Mouse (Mus musculus) adrenal gland, adult 10 weeks (tissue): Measurements from ENCODE around the gene Rnf181. TPM values are rescaled to one million over a fixed set of nuclear protein-coding genes. Genes with fewer than 3 reads are reported as not detected.

ENCODE experiments used
- polyA plus RNA-seq: library from polyadenylated mRNA; stranded (reverse); fragments of 350-450 nt; fragmentation: Illumina TruSeq; extraction: RNeasy Lipid Tissue Mini Kit (QIAGEN cat#74804); gene quantifications from one replicate; pipeline ENCODE4 v1.2.3, GENCODE M21; 2014; ENCODE audit warnings: low read depth, low replicate concordance

Rnf181 gene
- 632 TPM for polyA plus RNA-seq

GRCm38 (mm10) chr6:72366844-72367443 lies at the start of gene Rnf181:
Rnf181 (minus strand) TSS chr6:72366956.

DNA sequence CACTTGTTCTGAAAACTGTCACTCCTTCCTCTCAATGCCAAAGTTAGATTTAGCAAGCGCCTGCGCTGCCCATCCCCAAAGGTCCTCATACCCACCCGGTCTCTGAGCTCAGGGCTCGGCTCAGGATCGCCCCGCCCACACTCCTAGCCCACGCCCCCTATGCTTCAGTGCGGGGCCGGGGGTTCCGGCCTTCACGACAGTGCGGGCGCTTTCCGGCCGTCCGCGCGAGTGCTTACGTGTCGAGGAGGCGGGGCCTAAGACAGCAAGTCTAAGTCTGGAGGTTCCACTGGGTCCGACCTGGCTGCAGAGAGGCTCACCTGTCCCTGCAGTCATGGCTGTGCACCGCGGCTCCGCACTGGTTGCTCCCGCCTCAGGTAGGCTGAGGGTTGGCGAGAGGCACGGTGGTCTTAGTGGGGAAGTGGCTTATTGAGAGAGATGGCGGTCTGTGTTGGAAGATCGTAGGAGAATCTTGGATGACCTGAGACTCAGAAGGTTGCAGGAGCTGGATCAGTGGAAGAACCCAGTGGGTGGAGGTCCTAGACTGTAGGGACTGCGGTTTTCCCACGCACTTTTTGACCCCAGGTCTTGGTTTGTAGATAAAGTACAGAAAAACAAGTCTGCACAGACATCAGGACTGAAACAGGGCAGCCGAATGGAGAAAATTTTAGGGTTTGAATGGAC lies 47.5 kb upstream of the Rnf181 start, which contains the start of gene Ggcx:
Ggcx (plus strand) TSS at position 233 of the 681 bp plus-strand sequence.

GRCm38 (mm10) chr6:72389941-72390771 lies 23.4 kb upstream of the Rnf181 start, which contains the start of gene Vamp8:
Vamp8 (minus strand) TSS chr6:72390703.

DNA sequence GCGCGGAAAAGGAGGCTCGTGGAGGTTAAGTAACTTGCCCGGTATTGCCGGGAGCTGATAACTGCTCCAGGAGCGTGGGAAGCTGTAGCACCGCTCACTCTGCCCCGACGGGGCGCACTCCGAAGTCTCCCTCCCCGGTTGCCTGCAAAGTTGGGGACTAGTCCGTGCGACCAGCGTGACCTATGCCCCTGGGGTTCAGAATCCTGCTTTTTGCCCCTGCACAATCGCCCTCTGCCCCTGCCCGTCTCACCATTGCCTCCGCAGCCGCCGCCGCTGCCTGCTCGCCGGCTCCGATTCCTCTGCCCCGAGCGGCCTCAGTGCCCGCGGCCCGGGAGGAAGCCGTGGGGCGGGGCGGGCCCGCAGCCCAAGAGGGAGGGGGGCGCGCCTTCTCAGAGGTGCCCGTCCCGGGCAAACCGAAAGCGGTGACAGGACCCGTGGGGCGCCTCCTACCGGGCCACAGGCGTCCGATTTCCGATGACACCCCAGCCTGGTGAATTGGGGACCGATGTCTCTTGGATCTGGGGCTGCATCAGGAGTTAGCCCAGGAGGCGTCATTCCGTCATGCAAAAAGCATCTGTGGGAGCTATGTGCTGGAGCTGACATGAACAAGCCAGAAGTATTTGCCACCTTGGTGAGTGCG lies 13.5 kb upstream of the Rnf181 start, which contains the start of gene Vamp5:
Vamp5 (minus strand) TSS at position 338 of the 640 bp plus-strand sequence.

GRCm38 (mm10) chr6:72355066-72355911 lies 11.5 kb downstream of the Rnf181 start, which contains the start of gene Tmem150a:
Tmem150a (plus strand) TSS chr6:72355447.

DNA sequence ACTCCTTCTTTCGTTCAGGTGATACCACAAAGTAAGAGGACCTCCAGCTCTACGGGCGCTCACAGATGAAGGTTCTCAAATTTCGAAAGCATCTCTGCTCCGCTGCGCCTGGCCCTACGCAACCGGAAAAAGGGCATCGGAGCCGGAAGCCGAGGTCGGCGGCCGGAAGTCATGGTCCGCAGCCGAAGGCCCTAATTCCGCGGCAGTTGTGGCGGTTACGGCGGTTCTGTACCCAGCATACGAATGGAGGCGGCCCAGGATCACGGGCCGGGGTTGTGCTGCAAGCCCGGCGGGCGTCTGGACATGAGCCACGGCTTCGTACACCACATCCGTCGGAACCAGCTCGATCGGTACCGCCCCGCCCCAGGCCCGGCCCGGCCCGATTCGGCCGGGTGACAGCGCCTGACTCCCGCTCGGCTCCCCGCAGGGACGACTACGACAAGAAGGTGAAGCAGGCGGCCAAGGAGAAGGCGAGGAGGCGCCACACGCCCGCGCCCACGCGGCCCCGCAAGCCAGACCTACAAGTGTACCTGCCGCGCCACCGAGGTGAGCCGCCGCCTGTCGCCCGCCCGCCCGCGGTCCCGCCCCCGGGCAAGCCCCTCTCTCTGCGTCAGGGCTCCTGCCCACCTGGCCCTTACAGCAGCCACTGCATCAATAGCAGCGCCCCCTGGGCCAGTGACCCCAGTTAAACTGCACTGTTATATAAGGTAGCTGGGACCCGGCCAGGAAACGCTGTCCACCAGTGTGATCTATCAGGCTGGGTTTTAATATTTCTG lies 19.4 kb downstream of the Rnf181 start, which contains the start of gene 0610030E20Rik:
0610030E20Rik (plus strand) TSS at position 152 of the 776 bp plus-strand sequence.

DNA sequence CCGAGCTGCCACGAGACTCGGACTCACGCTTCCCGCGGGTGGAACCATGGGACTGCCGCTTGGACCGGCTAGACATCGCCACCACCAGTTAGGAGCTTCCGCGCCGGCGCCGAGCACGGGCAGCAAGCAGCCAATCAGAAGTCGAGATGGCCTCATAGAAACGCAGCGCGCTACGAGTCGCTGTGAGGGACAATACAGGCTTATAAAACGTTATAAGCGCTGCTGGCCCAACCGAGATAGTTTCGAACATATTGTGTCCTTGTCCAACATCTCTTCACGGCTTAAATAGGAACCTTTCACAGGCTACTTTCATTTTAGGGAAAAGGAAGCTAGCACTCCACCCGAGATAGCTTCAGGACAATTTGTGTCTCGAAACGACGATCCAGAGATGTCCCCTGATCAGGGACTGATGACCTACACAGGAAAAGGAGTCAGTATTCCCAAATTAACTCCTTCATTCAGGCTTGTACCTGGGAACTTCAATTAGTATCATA lies 21.6 kb downstream of the Rnf181 start, which contains the start of gene Usp39:
Usp39 (minus strand) TSS at position 111 of the 494 bp plus-strand sequence.

Other genes starting within 250 kb of the Rnf181 start
- not detected for gene Atoh8, start 131.4 kb downstream of the Rnf181 start, polyA plus RNA-seq
- not detected for gene Sftpb, start 62.3 kb downstream of the Rnf181 start, polyA plus RNA-seq
- gene Usp39, start 21.8 kb downstream of the Rnf181 start, polyA plus RNA-seq: 60.0 TPM
- 34.3 TPM for gene 0610030E20Rik, start 19.6 kb downstream of the Rnf181 start, polyA plus RNA-seq
- 1.2 TPM for gene Tmem150a, start 11.5 kb downstream of the Rnf181 start, polyA plus RNA-seq
- gene Vamp5, start 13.5 kb upstream of the Rnf181 start, polyA plus RNA-seq: 0.99 TPM
- gene Vamp8, start 23.7 kb upstream of the Rnf181 start, polyA plus RNA-seq: 47.5 TPM
- gene Ggcx, start 47.4 kb upstream of the Rnf181 start, polyA plus RNA-seq: 31.0 TPM
- gene Mat2a, start 72.6 kb upstream of the Rnf181 start, polyA plus RNA-seq: 635 TPM
- gene Sh2d6, start 154.8 kb upstream of the Rnf181 start, polyA plus RNA-seq: not detected
- gene Capg, start 177.4 kb upstream of the Rnf181 start, polyA plus RNA-seq: 2.0 TPM
- 10.3 TPM for gene Elmod3, start 231.5 kb upstream of the Rnf181 start, polyA plus RNA-seq
- 30.5 TPM for gene Retsat, start 231.5 kb upstream of the Rnf181 start, polyA plus RNA-seq